Mouse (Mus musculus) gastrocnemius, postnatal 4 days (tissue): Measurements from ENCODE around the gene Mybpc1. TPM values are rescaled to one million over a fixed set of nuclear protein-coding genes. Genes with fewer than 3 reads are reported as not detected.

ENCODE experiments used
- DNase-seq, 2 experiments: peaks; one replicate each; pipeline ENCODE4 v3.0.0; 2021 to 2022; ENCODE audit warnings: low spot score in 2 of 2, mixed read lengths in 2 of 2
- long read RNA-seq, 2 experiments: library from polyadenylated mRNA; stranded (forward); transcript quantifications; one replicate each; pipeline ENCODE4 v2.0.0; 2021
- total RNA-seq, 2 experiments: library from RNA; stranded (reverse); gene quantifications; 2 replicates each; pipeline ENCODE4 v1.2.3; 2021

The Mybpc1 gene
- 1,000 to 10,000 TPM; 2,325 to 2,389 TPM for total RNA-seq
- long read RNA-seq, experiment 1, transcript Mybpc1-202 (29 exons, 3,922 nt) = major isoform, 668 of 2,492 reads
- long read RNA-seq, experiment 1, partial matches to known transcripts = 217 of 2,492 reads
- long read RNA-seq, experiment 1, other reads (novel, unspliced or antisense) = 1,604 of 2,492 reads
- long read RNA-seq, experiment 2, transcript Mybpc1-202 (29 exons, 3,922 nt) = major isoform, 1,014 of 3,954 reads
- long read RNA-seq, experiment 2, transcript Mybpc1-201 (29 exons, 3,752 nt) = minor isoform, 6 of 3,954 reads
- long read RNA-seq, experiment 2, partial matches to known transcripts = 366 of 3,954 reads
- long read RNA-seq, experiment 2, other reads (novel, unspliced or antisense) = 2,568 of 3,954 reads

DNA sequence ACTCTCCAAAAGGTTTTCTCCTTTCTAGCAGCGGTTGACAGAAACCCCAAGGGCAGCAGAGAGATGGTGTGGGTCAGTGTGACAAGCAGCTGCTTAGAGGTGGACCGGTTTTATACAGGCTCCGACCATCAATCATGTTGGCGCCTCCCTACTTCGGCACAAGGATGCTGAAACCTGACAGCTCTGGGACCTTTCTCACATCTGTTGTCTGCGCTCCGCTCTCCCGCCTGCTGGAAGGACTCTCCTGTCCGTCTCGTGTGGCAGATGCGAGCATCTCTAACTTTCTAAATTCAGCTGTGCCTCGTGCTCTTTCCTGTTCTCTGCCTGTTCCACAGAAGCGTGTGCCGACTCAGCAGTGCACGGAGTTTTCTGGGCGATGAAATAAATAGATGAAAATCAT, at the start of gene Mybpc1:
TSS of gene Mybpc1 (minus strand) at position 210 of the 400 bp plus-strand sequence.
- peak in 1 of 2 experiments; percentile 60 for DNase-seq

DNA sequence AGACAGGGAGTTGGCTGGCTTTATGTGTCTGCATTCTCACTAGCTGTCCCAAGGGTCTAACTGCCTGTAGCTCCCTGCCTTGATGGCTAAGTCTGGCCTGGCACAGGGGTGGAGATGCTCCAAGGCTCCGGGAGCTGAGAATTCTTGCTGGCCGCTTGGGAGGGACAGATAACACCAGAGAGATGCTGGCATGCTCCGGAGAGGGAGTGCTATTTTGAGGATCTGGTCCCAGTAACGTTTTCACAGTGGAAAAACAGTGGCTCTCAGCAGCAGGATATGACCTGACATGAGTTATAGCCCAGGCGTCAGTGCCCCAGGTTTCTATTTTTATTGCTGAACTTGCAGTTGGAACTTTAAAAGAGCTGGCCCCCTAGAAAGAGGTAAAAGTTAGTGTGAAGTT, 40.5 kb upstream of the Mybpc1 start:
- no peak for DNase-seq

DNA sequence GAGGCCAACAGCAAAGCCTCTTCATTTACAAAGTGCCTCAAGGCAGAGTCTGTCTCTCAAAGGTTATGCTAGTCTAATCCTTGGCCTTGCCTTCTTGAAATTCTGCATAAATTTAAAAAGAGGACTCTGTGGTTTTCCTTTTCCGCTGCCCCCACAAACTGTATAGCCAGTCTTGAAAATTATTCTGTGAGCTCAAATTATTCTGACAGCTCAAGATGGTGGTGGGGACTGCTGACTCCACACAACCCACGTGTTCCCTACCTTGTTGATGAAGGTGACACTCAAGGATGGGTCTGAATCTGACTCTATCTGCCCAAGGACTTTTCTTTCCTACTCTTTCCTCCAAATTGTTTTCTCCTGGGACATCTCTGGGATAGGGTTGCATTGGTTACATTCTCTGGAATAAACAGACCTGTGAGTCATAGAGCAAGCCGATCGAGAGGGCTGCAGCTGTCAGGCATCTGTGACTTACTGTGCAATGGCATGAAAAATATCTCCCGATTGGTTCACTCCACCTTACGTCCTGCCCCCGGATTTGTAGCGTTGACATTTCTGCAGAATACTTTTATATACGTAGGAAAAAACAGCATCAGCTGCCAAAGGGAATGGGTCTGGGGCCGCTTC, 26.5 kb upstream of the Mybpc1 start:
- DNase-seq = no peak

DNA sequence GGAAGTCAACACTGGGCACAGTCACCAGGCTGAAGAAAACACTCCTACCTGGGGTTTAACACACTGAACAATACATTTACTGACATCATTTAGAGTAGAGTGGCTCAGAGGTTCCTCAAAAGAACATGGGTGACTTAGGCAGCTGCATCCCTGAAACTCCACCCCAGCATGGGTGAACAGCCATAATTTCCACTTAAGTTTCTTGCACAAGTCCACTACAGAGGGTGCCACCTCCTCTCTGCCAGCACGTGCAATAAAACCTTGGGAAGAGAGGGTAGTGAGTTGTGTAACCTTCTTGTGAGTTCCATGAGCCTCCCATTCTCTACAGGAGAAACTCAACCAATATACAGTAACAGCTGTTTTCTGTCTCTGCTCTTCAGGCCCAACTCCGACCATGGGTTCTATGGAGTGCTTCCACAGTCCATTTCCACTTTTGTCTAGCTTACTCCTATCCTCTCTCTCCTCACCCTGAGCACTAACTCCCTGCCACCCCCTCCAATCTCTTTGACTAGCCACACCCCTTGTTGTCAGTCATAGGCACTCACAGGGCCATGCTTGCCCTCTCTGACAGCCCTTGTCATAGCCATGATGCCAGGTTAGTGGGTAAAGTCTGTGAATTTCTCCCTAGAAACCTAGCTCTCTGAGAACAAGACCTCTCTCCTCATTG, 25.8 kb upstream of the Mybpc1 start:
- DNase-seq = no peak

DNA sequence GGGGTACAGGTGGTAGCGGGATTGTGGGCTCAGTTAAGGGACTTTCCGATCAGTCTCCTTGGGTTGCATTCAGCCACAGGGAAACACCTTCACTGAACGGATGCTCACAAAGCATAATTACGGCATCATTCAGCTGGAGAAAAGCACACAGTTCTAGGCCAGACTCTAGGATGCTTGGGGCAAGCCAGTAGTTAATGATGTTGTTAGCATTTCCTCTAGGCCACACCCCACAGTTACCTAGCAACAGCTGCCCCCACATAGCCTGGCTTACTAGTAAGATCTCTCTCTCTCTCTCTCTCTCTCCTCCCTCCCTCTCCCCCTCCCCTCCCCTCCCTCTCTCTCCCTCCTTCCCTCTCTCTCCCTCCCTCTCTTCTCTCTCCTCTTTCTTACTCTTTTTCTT, 22.1 kb upstream of the Mybpc1 start:
- no peak for DNase-seq

DNA sequence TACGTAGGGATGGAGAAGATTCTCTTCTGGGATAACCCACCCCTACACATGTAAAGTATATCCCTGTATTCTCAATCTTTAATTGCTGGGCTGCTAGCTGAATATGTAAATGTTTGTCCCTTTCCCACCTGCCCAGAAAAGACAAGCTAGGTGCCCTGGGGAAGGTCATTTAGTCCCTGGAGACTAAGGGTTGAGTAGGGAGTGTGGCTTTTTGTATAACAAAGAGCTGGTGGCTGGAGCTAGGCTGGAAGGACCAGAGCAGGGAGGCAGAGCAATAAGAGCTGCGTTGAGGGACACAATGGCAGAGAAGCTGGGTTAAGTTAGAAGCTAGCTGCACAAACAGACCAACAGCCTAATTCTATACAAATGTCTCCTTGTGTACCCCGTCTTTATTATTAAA, 21.2 kb upstream of the Mybpc1 start:
- no peak for DNase-seq

DNA sequence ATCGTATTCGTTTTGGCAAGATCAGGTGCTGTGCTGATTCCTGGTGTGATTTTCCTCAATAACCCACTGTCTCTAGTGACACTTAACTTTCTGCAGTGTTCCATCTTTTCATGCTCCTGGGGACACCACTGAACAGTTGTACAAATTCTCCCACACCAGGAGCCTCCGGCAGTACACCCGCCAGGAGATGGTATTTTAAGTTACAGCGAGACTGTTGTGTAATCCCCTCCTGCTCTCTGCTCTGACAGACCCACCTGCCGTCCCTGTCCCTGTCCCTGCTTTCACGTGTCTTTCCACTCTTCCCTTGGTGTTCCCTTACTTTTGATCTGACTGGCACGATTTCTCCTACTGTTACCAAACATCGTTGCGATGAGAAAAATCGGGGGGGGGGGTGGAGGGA, 19.3 kb upstream of the Mybpc1 start:
- DNase-seq = no peak

DNA sequence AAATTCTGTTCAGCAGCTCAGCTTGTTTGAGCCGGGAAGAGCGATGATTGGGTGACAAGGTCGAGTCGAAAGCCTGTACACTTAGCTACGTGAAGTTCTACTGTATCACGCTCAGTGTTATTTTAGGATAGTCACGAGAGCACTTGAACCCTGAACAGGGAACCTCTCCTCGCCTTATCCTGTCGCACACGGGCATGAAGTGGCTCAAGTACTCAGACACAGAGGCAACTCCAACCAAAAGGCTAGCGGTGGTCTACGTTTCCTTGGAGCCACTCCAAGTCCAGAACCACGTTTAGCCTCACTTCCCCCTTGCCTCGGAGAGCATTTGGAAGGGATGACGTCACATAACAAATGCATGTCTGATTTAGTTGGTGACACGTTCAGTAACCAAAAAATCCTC, 17.7 kb upstream of the Mybpc1 start:
- no peak for DNase-seq

DNA sequence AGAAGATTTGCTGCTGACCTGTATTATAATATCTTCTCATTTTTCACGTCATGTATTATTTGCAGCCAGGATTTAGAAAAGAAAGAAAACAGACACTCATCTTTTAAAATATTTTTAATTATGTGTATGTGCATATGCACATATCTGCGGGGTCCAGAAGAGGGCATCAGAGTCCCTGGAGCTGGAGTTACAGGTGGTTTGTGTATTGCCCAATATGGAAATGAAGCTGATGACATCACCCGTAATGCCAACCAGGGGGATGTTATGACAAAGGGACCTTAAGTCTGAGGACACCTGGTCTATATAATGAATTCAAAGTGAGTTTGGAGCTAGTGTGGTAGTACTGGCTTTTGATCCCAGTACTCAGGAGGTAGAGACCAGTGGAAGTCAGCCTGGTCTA, 15.9 kb upstream of the Mybpc1 start:
- DNase-seq = no peak

DNA sequence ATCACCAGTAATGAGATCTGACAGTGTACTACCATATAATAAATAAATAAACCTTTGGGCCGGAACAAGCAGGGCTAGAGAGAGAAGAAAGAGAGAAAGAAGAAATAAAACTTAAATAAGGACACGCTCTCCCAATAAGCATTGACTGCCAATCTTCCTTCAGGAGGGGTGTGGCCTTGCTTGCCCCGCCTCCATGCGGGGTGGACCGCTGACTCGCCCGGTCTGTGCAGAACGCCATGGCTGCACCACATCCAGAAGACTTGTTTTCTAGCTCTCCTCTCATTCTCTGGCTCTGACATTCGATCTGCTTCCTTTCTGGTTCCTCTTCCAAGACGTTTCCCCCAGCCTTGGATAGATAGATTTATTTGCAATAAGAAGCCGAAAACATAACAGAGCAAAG, 8.1 kb upstream of the Mybpc1 start:
- DNase-seq = no peak

DNA sequence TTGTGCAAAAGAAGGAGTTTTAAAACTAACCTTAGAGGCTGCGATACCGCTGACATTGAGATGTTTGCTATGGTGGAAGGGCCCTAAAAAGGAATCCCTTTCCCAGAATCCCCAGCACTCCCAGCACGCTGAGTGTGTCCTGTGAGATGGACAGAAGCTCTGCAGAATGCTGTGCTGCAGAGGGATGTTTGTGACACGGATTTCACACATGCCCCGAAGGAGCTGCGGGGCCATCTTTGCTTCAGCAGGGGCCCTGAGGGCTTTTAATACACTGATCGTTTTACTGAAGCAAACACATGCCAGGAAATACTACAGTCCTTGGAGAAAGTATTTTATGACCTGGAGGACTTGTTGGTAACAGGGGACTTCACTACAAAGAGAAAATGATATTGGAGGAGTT, 1.7 kb upstream of the Mybpc1 start:
- DNase-seq = no peak

DNA sequence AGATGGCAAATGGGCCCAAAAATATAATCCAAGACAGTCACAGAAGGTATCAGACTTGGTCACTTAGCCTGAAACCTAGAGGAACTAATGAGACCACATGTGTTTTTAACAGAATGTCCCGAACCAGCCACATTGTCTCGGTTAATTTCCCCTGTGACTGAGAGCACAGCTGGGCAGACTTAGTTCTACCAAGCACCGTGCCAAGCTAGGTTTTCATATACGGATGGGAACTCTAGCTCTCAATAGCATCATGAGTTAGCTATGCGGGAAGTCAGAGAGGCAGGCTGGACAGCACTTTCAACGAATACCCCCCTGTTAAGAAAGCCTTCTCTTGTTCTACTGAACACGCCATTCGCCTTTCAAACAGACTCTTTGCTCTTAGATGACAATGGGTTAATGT, 1.1 kb upstream of the Mybpc1 start:
- DNase-seq = no peak

DNA sequence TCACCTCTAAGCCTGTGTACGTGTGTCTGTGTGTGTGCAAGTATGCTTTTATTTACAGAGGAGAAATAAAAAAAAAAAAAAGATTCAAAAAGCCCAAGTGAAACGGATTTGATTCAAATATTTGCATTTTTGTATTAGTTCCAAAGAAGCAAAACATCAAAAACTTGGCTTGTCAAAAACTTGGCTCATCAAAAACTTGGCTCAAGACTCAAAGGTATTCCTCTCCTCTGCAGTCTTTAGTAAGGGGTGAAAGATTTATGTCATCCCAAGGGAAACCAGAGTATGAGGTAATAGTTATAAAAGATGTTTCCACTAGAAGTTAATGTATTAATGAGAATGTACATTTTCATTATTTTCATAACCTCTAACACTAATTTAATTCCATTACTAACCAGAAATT, 1.2 kb downstream of the Mybpc1 start:
- DNase-seq = no peak

DNA sequence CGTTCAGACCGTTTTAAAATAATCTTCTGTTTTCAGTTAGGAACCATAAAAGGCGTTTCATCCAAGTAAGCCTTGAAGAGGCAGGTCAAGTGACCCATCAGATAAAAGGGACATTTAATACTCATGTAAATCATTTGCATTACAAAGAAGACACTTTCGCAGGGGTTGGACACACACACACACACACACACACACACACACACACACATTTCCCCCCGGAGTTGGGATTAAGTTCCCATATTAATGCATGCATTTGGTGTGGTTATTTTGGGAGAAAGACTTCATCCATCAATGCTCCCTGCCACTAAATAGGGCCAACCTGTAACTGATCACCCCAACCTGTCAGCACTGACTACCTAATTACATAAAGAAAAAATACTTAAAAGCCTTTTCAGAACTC, 1.7 kb downstream of the Mybpc1 start:
- no peak for DNase-seq

DNA sequence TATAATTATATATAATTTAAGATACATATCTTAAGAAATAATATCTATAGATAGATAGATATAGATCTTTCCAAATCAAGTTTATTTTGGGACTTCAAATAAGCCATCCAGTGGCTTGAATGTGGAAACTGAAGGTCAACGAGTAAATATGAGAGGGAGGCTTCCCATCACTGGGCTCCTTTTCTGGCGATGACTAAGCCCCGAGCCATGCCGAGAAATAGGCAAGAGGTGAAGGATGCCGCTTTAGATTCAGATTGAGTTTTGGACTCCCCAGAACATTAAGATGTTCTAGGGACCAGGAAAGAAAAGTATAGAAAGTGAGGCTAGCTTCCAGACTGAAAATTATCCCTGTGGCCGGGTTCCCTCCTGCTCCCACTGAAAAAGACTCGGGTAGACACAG, 4.4 kb downstream of the Mybpc1 start:
- no peak for DNase-seq

DNA sequence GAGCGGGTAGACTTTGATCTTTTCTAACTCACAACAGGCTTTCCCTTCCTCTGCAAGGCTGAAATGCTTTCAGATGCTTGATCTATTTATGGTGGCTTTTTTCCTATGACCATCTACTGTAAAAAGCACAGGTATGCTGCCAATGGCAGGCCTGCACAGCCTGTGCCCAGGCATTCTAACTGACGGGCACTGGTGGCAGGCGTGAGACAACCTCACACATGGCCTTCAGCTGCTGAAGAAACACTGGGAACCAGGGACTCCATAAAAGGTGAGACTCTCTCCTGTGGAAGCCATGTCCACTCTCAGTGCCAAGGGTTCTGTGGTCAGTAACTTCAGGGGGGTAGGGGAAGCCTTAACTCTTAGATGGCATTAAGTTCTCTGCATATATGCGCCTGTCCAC, 12.6 kb downstream of the Mybpc1 start:
- DNase-seq = no peak

DNA sequence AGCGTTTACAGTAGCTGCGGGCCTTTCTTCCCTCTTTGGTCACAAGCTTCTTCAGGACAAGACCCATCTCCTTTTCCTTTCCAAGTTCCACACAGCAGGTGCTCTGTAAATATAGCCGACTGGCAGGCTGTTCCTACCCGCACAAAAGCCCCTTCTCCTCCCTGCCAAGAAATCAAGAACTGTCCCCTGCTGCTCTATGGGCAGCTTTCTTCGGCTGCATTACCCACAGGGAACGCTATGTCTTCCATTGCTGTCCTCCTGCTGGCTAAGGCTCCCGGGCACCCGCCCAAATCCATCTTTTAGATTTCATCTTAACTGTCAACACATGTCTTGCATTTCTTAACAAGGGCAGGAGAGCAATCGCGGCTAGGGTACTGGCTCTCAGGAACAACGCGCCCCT, 13.9 kb downstream of the Mybpc1 start:
- DNase-seq = peak; percentile 25 to 69

DNA sequence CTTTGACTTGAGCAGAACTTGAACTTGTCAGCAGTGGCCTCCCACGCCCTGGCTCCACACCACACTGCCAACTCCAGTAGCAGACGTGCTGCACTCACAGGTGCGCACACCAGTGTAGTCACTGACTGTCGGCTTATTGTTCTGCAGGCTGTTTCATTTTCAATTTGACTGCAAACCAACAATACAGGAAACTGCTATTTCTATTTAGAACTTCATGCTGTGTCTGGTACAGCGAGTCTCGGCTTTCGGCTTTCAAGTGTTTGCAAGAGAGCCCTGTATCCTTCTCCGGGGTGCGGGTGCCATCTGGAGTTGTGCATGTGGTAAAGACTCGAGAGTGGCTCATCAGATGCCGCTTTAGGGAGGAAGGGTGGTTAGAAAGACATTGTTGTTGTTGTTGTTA, 20.5 kb downstream of the Mybpc1 start:
- no peak for DNase-seq

DNA sequence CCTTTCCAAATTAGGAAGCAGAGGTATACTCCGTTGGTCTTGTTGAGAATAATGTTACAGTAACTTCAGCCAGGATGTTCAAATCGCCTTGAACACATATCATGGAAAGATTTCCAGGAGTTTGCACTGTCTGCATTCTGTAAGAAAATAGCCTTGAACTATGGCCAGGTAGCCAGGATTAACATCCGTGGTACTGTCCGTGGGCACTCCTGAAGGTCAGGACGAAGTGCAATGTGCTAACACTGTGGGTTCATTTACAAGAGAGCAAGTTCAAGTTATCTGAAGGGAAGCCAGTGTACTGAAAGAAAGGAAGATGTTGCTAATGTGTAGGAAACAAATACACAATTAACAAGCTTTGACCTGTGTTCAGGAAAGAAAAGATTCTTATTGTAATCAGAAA, 24.2 kb downstream of the Mybpc1 start:
- no peak for DNase-seq

DNA sequence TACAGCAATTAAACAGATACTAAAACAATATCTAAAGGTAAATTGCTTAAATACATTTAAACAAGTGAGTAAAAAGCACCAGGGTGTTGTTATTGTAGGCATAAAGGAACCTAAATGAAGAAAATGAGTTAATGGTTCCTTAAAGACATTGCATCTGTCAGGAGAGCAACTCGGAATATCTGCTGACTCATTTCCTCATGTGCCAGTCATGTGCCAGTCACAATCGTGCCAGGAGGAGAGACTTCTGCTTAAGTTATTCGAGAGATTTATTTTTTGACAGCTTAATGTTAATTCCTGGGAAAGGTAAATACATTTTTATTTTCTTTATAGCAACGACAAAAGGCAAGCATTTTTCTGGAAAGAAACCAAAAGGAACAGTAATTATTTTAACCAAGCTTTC, 26.3 kb downstream of the Mybpc1 start:
- DNase-seq = no peak

DNA sequence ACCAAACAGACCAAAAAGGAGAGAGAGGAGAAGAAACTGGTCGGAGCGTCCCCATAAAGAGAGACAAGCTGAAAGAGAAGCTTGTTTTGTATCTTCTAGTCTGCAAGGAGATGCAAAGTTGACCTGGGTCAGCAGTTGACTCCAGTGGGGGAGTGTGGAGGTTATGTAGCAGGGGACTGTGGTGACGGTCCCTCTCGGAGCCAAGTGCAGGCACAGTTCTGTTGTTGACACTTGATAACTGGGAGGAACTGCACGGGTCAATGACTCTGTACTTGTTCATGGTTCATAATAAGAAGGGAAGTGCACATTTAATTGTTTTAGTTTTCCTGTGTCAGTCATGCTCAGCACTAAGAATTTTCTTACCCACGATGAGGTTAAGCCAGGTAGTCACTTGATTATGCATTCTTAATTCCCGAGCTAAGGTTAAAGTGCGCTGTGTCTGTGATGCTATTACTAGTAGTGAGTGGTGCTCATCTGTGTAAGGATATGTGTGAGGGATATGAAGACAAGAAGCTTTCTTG, 30.8 kb downstream of the Mybpc1 start:
- DNase-seq = no peak

DNA sequence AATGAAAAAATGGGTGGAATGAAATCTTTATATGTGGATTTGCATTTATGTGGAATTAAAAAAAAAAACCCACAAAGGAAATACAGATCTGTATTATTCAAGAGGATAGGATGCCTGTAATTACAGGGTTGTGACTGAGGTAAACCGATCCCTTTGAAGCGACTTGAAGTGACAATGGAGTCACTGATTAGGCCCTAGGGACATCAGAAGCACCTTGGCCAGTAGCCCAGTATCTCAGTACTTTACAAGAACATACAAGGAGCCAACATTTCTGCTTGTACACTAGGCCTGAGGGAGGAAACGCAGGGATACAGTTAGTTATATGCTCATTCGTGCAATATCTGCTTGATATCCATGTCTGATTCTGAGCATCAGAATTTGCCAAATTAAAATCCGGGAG, 32.8 kb downstream of the Mybpc1 start:
- no peak for DNase-seq
